Mouse (Mus musculus) frontal cortex, adult (tissue): Measurements from ENCODE around the gene Gm21897.
"Not testable (repeated sequence)": the region's sequence is repeated elsewhere in the genome, so short reads cannot be mapped to it uniquely, and the experiment has no call there.

ENCODE experiments used
- ATAC-seq: cut with Nextera tagmentation; 2 replicates; pipeline ENCODE4 v1.9.2; 2017; ENCODE audit warnings: mild to moderate bottlenecking, moderate library complexity, mixed read lengths; ENCODE audit not compliant: low TSS enrichment

Gm21897 gene

GRCm38 (mm10) chr16:15317158-15317557 lies at the start of gene Gm21897:
Gene Gm21897 (plus strand): TSS chr16:15317458.
- ATAC-seq: not testable (repeated sequence)

DNA sequence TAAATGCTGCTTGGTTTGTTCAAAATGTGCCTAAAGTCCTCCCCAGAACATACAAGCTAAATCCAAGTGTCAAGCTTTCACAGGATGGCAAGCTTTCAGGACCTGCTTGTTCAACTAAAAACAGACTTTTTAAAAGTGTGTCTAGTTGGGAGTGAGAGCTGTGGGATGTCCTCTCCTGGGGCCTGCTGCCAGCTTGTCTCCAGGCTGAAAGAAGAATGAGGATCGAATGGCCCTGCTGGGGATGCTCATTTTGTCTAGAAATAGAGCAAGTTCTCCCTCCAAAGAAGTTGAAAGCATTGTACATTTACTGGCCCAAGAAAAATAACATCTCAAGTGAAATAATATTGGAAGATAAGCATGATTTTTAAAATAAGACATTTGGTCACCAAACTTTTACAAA lies 45.0 kb upstream of the Gm21897 start:
- ATAC-seq: no peak

GRCm38 (mm10) chr16:15277461-15277860 lies 39.8 kb upstream of the Gm21897 start:
- ATAC-seq: no peak

DNA sequence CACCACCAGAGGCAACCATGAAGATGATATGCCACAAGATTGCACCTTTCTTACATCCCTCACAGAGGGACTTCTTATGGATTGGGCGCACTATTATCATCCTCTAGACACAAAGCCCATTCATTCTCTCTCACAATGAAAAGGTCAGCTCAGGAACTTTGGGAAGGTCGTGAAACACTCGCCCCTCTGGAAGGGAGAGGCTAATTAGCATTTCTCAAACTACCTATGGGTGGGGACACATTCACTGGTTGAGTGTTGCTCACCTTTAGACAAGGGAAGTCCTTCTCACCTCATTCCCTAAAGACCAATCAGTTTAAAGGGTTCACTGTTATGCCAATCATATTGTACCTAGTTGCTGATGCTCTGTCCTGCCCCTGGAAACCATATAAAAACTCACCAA lies 24.2 kb upstream of the Gm21897 start:
- ATAC-seq: no peak

- ATAC-seq: no peak
Measured at GRCm38 (mm10) chr16:15294289-15294688, 23.0 kb upstream of the Gm21897 start.

DNA sequence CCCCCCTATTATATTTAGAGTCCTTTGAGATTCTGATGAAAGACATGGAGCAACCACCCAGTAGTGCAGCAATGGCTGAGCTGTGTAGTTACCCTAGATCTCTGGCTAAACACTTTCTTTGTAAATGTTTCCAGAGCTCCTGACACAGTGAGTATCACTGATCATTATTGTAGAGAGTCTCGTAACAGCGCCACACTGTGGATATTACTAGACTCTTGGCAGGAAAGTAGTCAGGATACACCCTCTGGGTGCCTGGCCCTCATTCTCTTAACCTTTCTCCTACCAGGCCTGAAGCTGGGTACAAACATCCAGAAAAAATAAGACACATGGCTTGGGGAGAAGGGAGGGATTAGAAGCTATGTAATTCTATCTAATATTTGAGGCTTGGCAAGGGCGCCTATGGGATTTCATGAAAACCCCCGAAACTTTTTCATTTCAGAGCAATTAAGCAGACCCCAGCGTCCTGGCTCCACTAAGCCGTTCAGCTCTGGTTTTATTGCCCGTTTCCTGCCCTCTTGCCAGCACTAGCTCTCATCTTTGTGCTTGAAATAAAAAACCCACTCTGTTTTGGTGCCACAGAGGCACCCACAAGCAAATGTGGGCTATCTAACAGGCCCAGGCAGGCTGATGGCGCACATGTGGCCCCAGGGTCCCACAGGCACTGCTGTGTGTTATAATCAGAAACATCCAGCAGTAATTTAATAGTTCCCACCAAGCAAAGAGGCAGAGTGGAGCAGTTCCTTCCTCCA lies 22.2 kb upstream of the Gm21897 start:
- no peak for ATAC-seq

DNA sequence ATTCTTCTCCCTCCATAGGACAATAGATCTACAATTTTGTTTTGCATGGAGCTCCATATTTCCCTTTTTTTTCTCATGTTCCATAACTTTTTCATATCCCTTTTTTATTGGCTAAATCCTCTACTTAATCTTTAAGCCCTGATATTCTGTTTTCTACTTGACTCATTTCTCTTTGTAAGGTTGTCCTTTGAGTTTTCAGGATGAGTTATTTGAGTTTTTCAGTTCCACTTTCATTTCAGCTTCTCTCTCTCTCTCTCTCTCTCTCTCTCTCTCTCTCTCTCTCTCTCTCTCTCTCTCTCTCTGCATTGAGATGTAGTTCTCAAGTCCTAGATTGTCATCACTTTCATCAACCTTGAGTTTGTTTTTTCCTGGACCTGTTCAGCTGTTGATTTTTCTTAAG lies 17.3 kb downstream of the Gm21897 start:
- ATAC-seq: no peak

- peak; percentile 86 for ATAC-seq
Measured at GRCm38 (mm10) chr16:15339051-15339450, 21.8 kb downstream of the Gm21897 start.

GRCm38 (mm10) chr16:15346045-15346444 lies 28.8 kb downstream of the Gm21897 start:
- no peak for ATAC-seq

DNA sequence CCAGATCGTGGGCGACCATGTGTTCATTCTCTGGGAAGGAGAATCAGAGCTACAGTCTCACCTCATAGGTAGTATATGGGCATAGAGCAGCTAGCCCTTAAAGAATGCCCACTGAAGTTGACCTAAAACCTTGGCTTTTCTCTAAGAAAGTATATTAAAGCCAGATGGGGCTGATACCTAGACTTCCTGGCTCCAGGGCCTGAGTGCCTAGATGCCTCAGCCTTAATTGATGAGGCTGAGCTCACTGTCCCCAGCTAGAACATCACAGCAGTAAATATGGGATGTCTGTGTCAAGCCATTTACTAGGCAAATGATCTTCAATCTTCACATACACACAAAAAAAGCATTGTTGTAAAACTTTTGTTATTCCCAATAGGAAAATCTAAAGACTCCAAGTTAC lies 32.1 kb downstream of the Gm21897 start:
- ATAC-seq: no peak

DNA sequence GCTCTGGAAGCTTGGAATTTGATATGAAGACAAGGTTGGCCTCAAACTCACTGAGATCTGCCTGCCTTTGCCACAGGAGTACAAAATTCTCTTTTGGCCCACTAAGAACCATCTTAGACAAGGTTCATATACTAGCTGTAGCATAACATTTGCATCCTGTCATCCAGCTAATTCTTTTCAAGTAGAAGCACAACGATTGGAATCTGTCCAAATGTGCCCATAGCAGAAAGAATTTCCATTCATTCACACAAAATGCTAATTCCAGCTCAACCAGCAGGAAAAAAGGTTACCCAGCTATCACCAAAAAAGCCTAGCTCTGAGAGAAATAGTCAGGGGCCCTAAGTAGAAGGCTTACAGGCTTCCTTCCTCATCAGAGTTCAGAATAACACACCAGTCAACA lies 34.0 kb downstream of the Gm21897 start:
- ATAC-seq: no peak

DNA sequence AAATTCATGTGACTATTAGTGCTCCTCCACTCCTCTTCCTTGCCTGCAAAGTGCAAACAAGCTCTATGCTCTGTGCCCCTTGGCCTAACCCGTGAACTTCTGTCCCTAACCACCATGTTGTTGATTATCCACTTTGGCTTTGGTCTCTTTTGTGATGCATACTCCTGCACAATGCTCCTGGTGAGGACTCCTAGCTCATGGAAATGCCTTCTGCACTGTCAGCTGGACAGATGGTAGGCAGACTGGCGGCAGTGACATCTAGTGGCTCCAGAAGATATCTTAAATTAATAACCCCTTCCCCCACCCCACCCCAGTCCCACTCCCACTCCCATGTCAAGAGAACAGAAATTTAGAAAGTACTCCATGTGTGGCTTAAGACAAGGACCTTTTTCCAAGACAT lies 35.1 kb downstream of the Gm21897 start:
- no peak for ATAC-seq

GRCm38 (mm10) chr16:15354901-15355300 lies 37.6 kb downstream of the Gm21897 start:
- no peak for ATAC-seq

DNA sequence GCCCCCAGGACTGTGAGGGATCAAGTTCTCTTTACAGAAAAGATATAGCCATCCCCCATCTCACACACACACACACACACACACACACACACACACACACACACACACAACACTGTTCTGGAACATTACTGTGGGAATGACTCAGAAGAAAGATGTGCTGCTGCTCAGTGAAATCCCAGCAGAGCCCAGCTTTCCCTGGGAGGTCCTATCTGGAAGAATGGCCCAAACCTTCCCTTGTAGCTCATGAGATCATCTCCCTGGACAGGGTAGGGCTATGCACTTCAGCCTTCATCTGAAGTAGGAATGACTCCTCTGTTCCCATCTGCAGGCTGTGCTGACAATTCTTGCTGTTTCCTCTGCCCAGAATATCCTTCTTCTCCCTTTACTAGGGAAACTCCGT lies 38.1 kb downstream of the Gm21897 start:
- peak; percentile 48 for ATAC-seq

DNA sequence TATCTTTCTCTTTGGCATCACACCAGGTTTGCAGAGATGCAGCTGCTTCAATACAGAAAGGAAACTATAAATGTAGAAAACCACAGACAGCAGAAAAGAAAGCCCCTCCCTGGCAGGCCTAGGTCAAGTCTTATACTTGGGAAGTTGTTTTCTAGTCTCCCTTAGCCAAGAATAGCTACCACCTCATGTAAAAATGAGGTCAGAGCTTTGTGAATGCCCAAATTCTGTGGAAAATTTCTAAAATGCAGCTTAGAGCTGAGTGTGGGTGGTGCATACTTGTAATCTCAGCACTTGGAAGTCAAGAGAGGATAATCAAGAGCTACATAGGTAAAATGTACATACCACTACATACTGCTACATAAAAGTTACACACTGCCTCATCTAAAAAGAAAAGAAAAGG lies 40.5 kb downstream of the Gm21897 start:
- ATAC-seq: peak; percentile 95

GRCm38 (mm10) chr16:15359110-15359782 lies 42.0 kb downstream of the Gm21897 start:
- no peak for ATAC-seq

- no peak for ATAC-seq
Measured at GRCm38 (mm10) chr16:15360825-15361224, 43.6 kb downstream of the Gm21897 start.
